Mouse (Mus musculus): ENCODE measurements around the gene Gm10401.
"Not testable (repeated sequence)": the region's sequence is repeated elsewhere in the genome, so short reads cannot be mapped to it uniquely, and the experiment has no call there.

Gene Gm10401

GRCm38 (mm10) chr5:115117467-115117866 lies 19.4 kb upstream of the Gm10401 start:
- no peak for DNase-seq

GRCm38 (mm10) chr5:115116426-115116825 lies 18.3 kb upstream of the Gm10401 start:
- no peak for DNase-seq

- DNase-seq: no peak
These were observed 16.4 kb upstream of the Gm10401 start for GRCm38 (mm10) chr5:115114501-115114900.

GRCm38 (mm10) chr5:115113244-115113643 lies 15.1 kb upstream of the Gm10401 start:
- no peak for DNase-seq

GRCm38 (mm10) chr5:115111156-115111555 lies 13.1 kb upstream of the Gm10401 start:
- DNase-seq: no peak

- DNase-seq: not testable (repeated sequence)
These were observed 5.2 kb upstream of the Gm10401 start for GRCm38 (mm10) chr5:115103253-115103652.

DNA sequence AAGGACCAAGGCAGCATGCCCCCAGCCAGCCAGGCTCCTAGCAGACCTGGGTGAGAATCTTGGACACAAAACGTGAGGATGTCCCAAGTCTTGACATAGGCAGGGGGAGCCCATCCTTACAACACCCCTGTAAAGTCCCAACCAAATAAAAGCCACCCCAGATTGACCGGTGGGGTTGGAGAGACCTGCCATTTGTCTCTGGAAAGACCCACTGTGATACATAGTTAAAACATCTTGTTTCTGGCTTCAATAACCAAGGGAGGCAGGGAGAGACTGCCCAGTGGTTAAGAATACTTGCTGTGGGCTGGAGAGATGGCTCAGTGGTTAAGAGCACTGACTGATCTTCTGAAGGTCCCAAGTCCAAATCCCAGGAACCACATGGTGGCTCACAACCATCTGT lies 4.1 kb upstream of the Gm10401 start:
- DNase-seq: no peak

GRCm38 (mm10) chr5:115100473-115100872 lies 2.4 kb upstream of the Gm10401 start:
- no peak for DNase-seq

GRCm38 (mm10) chr5:115099991-115100390 lies 1.9 kb upstream of the Gm10401 start:
- no peak for DNase-seq

DNA sequence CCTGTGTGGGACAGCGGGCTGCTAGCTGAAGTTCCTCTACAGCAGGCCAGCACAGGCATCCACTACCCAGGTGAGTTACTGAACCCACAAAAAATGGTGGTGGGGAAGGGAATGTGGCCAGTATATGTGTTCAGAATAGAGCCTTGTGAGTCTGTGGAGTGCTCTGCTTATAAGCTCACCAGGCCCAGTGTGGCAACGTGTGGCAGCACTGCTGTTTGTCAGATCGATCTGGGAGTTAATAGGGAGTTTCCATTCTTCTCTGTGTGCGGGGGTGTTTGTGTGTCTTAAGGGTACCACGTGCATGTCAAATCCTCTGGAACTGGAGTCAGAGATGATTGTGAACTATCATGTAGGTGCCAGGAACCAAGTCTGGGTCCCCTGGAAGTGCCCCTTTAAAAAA lies 1.4 kb upstream of the Gm10401 start:
- no peak for DNase-seq

DNA sequence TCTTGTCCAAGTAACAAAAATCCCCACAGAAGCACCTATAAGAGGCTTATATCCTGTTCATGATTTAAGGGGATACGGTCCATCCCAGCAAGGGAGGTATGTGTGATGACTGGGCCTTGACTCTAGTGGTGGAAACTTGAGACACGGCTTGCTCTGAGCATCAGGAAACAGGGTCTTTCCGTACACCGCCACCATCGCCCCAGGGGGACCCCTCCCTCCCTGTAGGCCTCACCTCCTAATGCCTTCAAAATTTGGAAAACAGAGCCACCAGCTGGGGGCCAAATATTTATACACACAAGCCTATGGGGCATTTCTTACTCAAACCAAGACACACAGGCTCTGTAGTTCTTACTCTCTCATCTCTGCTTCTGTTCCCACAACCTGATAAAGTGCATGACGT lies 6.3 kb downstream of the Gm10401 start:
- DNase-seq: no peak

DNA sequence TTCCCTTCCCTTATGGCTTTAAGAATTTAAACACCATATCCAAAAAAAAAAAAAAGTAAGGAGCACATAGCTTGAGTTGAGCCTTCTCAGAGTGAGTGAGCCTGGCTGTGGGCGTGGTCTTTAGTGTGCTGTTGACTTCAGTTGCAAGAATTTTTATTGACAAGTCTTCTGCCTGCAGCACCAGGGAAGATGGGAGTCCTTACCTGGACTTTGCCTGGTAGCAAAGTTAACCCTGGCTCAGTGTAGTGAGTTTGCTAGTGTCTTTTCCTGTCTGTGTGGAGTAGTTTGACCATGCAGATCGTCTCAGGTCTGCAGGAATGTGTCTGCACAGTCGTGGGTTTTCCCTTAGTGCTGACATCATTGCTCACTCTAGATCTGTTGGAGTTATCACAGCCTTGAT lies 7.1 kb downstream of the Gm10401 start:
- no peak for DNase-seq

GRCm38 (mm10) chr5:115089592-115090268 lies 8.4 kb downstream of the Gm10401 start:
- DNase-seq: no peak

GRCm38 (mm10) chr5:115085675-115086074 lies 12.4 kb downstream of the Gm10401 start:
- DNase-seq: no peak

DNA sequence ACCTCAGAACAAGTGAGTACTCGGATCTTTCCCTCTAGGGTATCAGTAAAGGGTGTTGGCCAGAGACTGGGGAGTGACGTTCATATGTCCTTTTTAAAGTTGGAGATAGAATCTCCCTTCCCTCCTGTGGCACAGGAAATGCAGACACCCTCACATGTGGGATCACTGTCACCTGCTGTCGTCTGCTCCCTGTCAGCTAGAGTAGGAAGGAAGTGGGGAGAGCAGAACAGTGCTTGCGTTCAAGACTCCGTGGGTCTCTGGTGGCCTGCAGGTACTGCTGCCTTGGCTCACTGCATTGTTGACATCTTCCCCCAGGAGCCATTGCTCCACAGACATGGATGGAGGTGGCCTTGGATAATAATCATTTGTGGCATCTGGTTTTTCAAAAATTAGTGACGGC lies 14.6 kb downstream of the Gm10401 start:
- DNase-seq: peak; percentile 60

DNA sequence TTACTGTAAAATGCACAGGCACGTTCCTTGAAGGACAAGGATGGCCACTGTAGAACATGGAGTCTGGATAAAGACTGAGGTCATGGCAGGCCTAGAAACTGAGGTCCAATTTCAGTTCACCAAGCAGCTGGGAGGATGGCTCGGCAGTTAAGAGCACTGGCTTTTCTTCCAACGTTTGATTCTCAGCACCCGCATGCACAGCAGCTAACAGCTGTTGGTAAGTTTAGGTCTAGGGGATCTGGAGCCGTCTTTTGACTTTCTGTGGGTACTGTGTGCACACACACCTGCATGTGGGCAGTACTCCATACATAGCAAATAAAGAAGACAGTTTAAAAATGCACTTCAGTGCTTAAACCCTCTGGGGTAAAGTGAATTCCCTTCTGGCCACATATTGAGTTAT lies 16.5 kb downstream of the Gm10401 start:
- DNase-seq: peak; percentile 56

- DNase-seq: peak; percentile 78
These were observed 21.8 kb downstream of the Gm10401 start for GRCm38 (mm10) chr5:115076144-115076901.

DNA sequence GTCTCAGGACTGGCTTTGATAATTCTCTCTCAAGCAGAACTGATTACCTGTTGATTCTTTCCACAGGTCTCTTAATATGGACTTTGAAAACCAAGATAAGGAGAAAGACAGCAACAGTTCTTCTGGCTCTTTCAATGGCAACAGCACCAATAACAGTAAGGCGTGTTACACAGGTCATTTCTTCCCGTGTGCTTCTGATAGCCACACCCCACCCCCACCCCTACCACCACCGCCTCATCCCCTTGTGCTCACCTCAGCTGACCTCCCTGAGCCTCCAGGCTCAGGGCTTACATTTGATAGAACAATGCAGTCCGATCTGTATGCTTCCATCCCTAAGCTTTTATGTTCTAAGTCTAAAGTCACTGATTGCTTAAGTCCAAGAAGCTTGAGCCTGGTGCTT lies 23.3 kb downstream of the Gm10401 start:
- DNase-seq: no peak

DNA sequence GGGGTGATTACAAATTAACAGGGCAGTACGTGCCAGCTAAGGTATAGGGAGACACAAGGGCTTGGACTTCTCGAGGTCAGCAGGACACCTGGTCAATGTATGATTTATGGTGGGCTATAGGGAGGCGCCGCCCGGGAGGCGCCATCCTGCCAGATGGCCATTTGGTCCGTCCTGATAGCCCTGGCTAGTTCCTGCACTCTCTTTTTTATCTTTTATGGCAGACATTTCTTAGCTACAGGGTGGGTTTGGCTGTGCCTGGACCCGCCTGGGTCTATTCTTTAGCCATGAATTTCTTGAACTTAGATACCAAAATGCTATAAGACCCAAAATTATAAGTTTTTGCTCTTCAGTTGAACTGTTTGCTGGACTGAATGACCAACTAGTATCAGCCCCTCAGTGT lies 24.8 kb downstream of the Gm10401 start:
- DNase-seq: not testable (repeated sequence)

GRCm38 (mm10) chr5:115072143-115072542 lies 26.0 kb downstream of the Gm10401 start:
- DNase-seq: no peak

- DNase-seq: peak; percentile 52
These were observed 26.8 kb downstream of the Gm10401 start for GRCm38 (mm10) chr5:115071096-115071901.

DNA sequence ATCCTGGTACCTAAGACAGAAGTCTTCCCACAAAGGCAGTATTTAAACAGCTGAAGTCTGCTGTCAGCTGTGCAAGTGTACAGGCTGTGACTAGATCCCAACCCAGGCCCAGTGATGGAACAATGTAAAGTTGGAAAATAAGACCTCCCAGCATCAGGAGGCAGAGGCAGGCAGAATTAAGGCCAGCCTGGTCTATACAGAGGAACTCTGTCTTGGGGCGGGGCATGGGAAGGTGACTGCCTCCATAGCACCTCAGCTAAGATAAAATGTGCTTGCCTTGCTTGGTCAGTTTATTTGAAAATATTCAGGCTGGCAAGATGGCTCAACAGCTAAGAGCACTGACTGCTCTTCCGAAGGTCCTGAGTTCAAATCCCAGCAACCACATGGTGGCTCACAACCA lies 27.6 kb downstream of the Gm10401 start:
- DNase-seq: no peak

GRCm38 (mm10) chr5:115069611-115070010 lies 28.5 kb downstream of the Gm10401 start:
- DNase-seq: no peak
